Mouse (Mus musculus) embryonic facial prominence, embryonic 13.5 days (tissue): ENCODE results near the gene Fam83g. TPM values are rescaled to one million over a fixed set of nuclear protein-coding genes. Genes with fewer than 3 reads are reported as not detected.
A peak's percentile ranks its signal among the peaks of the same experiment; 100 is the strongest.

Experiments
- ATAC-seq: fragments of 200-750 bp; cut with Nextera tagmentation; 2 replicates; pipeline ENCODE4 v1.8.0; 2017; ENCODE audit warnings: low read depth; ENCODE audit not compliant: insufficient number of reproducible peaks, insufficient read depth, low FRiP score, low TSS enrichment
- H3K27ac ChIP-seq: fragments of 300-500 bp; sonication (generic); 2 replicates; pipeline ENCODE4 v1.5.1; 2015; ENCODE audit warnings: moderate library complexity, mild to moderate bottlenecking, inconsistent platforms
- H3K27me3 ChIP-seq: fragments of 300-500 bp; sonication (generic); 2 replicates; pipeline ENCODE4 v1.6.1; 2015; ENCODE audit warnings: mild to moderate bottlenecking, inconsistent platforms
- H3K36me3 ChIP-seq: fragments of 300-500 bp; sonication (generic); 2 replicates; pipeline ENCODE4 v1.6.1; 2015; ENCODE audit warnings: mild to moderate bottlenecking, inconsistent platforms
- H3K4me1 ChIP-seq: fragments of 300-500 bp; sonication (generic); 2 replicates; pipeline ENCODE4 v1.6.1; 2015; ENCODE audit warnings: inconsistent platforms
- H3K4me2 ChIP-seq: fragments of 300-500 bp; sonication (generic); 2 replicates; pipeline ENCODE4 v1.6.1; 2015; ENCODE audit warnings: moderate library complexity, mild to moderate bottlenecking, inconsistent platforms
- H3K4me3 ChIP-seq: fragments of 300-500 bp; sonication (generic); 2 replicates; pipeline ENCODE4 v1.5.1; 2015; ENCODE audit warnings: mild to moderate bottlenecking, inconsistent platforms
- H3K9ac ChIP-seq: fragments of 300-500 bp; sonication (generic); 2 replicates; pipeline ENCODE4 v1.6.1; 2015; ENCODE audit warnings: mild to moderate bottlenecking, inconsistent platforms
- H3K9me3 ChIP-seq: fragments of 300-500 bp; sonication (generic); 2 replicates; pipeline ENCODE4 v1.6.1; 2016; ENCODE audit warnings: inconsistent platforms
- WGBS: fragments of 180-500 bp; shearing (Covaris S2); methylation state at CpG from one replicate; pipeline ENCODE4 v1.1.7; 2015; ENCODE audit warnings: mixed read lengths; 5-methylcytosine and 5-hydroxymethylcytosine counted together
- polyA plus RNA-seq: library from polyadenylated mRNA; unstranded; fragments of >200 nt; fragmentation: Nextera tagmentation; extraction: Ambion mirVana; gene quantifications from 2 replicates; pipeline ENCODE4 v1.2.1, GENCODE M21; 2015

Gene Fam83g
- polyA plus RNA-seq, 1 experiment from 2014 or later, result 3.9 TPM

- H3K36me3 ChIP-seq, result no peaks in the 10 kb centered on the region
- 80% methylated on average over 2 of the region's 2 CpGs for WGBS
- H3K9ac ChIP-seq, result no peak overlapping the region
- H3K9me3 ChIP-seq, result no peaks in the 10 kb centered on the region
- no peak overlapping the region for H3K27ac ChIP-seq
- 0 out of 2 replicates have a peak, but pooled peaks cover 4% of the 10 kb centered on the region for H3K4me1 ChIP-seq
- ATAC-seq, result no peak
- no peaks in the 10 kb centered on the region for H3K27me3 ChIP-seq
- no peak overlapping the region for H3K4me2 ChIP-seq
- no peak overlapping the region for H3K4me3 ChIP-seq
Observed at GRCm38 (mm10) chr11:61705581-61705980, 21.7 kb downstream of the Fam83g start.

GRCm38 (mm10) chr11:61706232-61706631 is 22.3 kb downstream of the Fam83g start:
- no peak for ATAC-seq
- Histone ChIP-seq H3K9ac (no peak overlapping the region), H3K27me3 (no peaks in the 10 kb centered on the region), H3K4me2 (no peak overlapping the region), H3K27ac (no peak overlapping the region), H3K4me3 (no peak overlapping the region), H3K36me3 (no peaks in the 10 kb centered on the region), H3K4me1 (0 out of 2 replicates have a peak, but pooled peaks cover 4% of the 10 kb centered on the region), H3K9me3 (no peaks in the 10 kb centered on the region)
- WGBS, result 62% methylated on average over 4 of the region's 4 CpGs

- Histone ChIP-seq H3K4me3 (no peak overlapping the region), H3K4me1 (no peaks in the 10 kb centered on the region), H3K27me3 (no peaks in the 10 kb centered on the region), H3K9me3 (no peaks in the 10 kb centered on the region), H3K9ac (0 out of 2 replicates have a peak overlapping the region, but pooled peaks have one; percentile 4), H3K4me2 (no peak overlapping the region), H3K27ac (no peak overlapping the region), H3K36me3 (no peaks in the 10 kb centered on the region)
- no peak for ATAC-seq
- WGBS, result 39% methylated on average over 3 of the region's 3 CpGs
Observed at GRCm38 (mm10) chr11:61708928-61709327, 25.0 kb downstream of the Fam83g start.

- H3K9me3 ChIP-seq, result no peaks in the 10 kb centered on the region
- H3K36me3 ChIP-seq, result no peaks in the 10 kb centered on the region
- no peak overlapping the region for H3K27ac ChIP-seq
- 59% methylated on average over 15 of the region's 15 CpGs for WGBS
- H3K4me1 ChIP-seq, result no peaks in the 10 kb centered on the region; the same call in 1 of the 2 replicates
- ATAC-seq, result no peak
- no peak overlapping the region for H3K4me3 ChIP-seq
- 0 out of 2 replicates have a peak overlapping the region, but pooled peaks have one; percentile 11 for H3K9ac ChIP-seq
- no peak overlapping the region for H3K4me2 ChIP-seq
- no peaks in the 10 kb centered on the region for H3K27me3 ChIP-seq
Observed at GRCm38 (mm10) chr11:61713157-61713855, 29.4 kb downstream of the Fam83g start.

GRCm38 (mm10) chr11:61714346-61715117 is 30.6 kb downstream of the Fam83g start:
- no peak overlapping the region for H3K4me3 ChIP-seq
- no peaks in the 10 kb centered on the region for H3K27me3 ChIP-seq
- H3K27ac ChIP-seq, result no peak overlapping the region
- no peak overlapping the region for H3K4me2 ChIP-seq
- no peaks in the 10 kb centered on the region for H3K9me3 ChIP-seq
- H3K36me3 ChIP-seq, result no peaks in the 10 kb centered on the region
- H3K4me1 ChIP-seq, result no peaks in the 10 kb centered on the region; the same call in 1 of the 2 replicates
- WGBS, result 48% methylated on average over 11 of the region's 11 CpGs
- ATAC-seq, result 0 out of 2 replicates have a peak, but pooled peaks have one; percentile 43
- peak overlapping the region; percentile 40; the same call in 1 of the 2 replicates for H3K9ac ChIP-seq

GRCm38 (mm10) chr11:61715130-61715529 is 31.2 kb downstream of the Fam83g start:
- Histone ChIP-seq H3K4me1 (no peaks in the 10 kb centered on the region; the same call in 1 of the 2 replicates), H3K4me3 (no peak overlapping the region), H3K27me3 (no peaks in the 10 kb centered on the region), H3K27ac (no peak overlapping the region), H3K9me3 (no peaks in the 10 kb centered on the region), H3K4me2 (no peak overlapping the region), H3K9ac (peak overlapping the region; percentile 40; the same call in 1 of the 2 replicates), H3K36me3 (no peaks in the 10 kb centered on the region)
- WGBS, result 69% methylated on average over 6 of the region's 6 CpGs
- ATAC-seq, result no peak

- Histone ChIP-seq H3K4me2 (no peak overlapping the region), H3K9ac (no peak overlapping the region), H3K27ac (no peak overlapping the region), H3K4me3 (no peak overlapping the region), H3K36me3 (no peaks in the 10 kb centered on the region), H3K27me3 (no peaks in the 10 kb centered on the region), H3K9me3 (no peaks in the 10 kb centered on the region), H3K4me1 (no peaks in the 10 kb centered on the region; the same call in 1 of the 2 replicates)
- ATAC-seq, result no peak
- whole genome bisulfite sequencing, result 61% methylated on average over 5 of the region's 5 CpGs
Observed at GRCm38 (mm10) chr11:61717990-61718389, 34.1 kb downstream of the Fam83g start.

GRCm38 (mm10) chr11:61719387-61719786 is 35.5 kb downstream of the Fam83g start:
- H3K36me3 ChIP-seq, result no peaks in the 10 kb centered on the region
- H3K27me3 ChIP-seq, result no peaks in the 10 kb centered on the region
- ATAC-seq, result no peak
- no peak overlapping the region for H3K4me2 ChIP-seq
- no peaks in the 10 kb centered on the region for H3K9me3 ChIP-seq
- H3K4me3 ChIP-seq, result no peak overlapping the region
- no peaks in the 10 kb centered on the region; the same call in 1 of the 2 replicates for H3K4me1 ChIP-seq
- WGBS, result 58% methylated on average over 3 of the region's 3 CpGs
- H3K27ac ChIP-seq, result no peak overlapping the region
- H3K9ac ChIP-seq, result no peak overlapping the region

- Histone ChIP-seq H3K4me1 (no peaks in the 10 kb centered on the region; the same call in 1 of the 2 replicates), H3K27me3 (no peaks in the 10 kb centered on the region), H3K36me3 (no peaks in the 10 kb centered on the region), H3K27ac (no peak overlapping the region), H3K9me3 (no peaks in the 10 kb centered on the region), H3K4me2 (no peak overlapping the region), H3K4me3 (no peak overlapping the region), H3K9ac (no peak overlapping the region)
- no peak for ATAC-seq
- 79% methylated on average over 8 of the region's 8 CpGs for WGBS
Observed at GRCm38 (mm10) chr11:61719826-61720225, 35.9 kb downstream of the Fam83g start.

- no peak for ATAC-seq
- H3K36me3 ChIP-seq, result no peaks in the 10 kb centered on the region
- WGBS, result 83% methylated on average over 3 of the region's 3 CpGs
- H3K4me1 ChIP-seq, result no peaks in the 10 kb centered on the region
- no peaks in the 10 kb centered on the region for H3K9me3 ChIP-seq
- H3K27ac ChIP-seq, result no peak within 1 kb of the TSS
- no peak within 1 kb of the TSS for H3K4me3 ChIP-seq
- H3K4me2 ChIP-seq, result no peak within 1 kb of the TSS
- H3K9ac ChIP-seq, result no peak within 1 kb of the TSS
- H3K27me3 ChIP-seq, result no peaks in the 10 kb centered on the region
Observed at GRCm38 (mm10) chr11:61720636-61721035, 36.7 kb downstream of the Fam83g start, which contains the start of gene Slc5a10. Gene Slc5a10 (minus strand): TSS chr11:61720826.

GRCm38 (mm10) chr11:61722077-61722476 is 38.2 kb downstream of the Fam83g start:
- no peak overlapping the region for H3K27ac ChIP-seq
- H3K4me3 ChIP-seq, result no peak overlapping the region
- no peak overlapping the region for H3K4me2 ChIP-seq
- peaks cover 9% of the 10 kb centered on the region; the same call in 1 of the 2 replicates for H3K36me3 ChIP-seq
- no peaks in the 10 kb centered on the region for H3K4me1 ChIP-seq
- 75% methylated on average over 5 of the region's 5 CpGs for WGBS
- H3K9ac ChIP-seq, result no peak overlapping the region
- no peaks in the 10 kb centered on the region for H3K27me3 ChIP-seq
- no peaks in the 10 kb centered on the region for H3K9me3 ChIP-seq
- no peak for ATAC-seq
